Mouse (Mus musculus) small intestine, adult 2 months (tissue): Measurements from ENCODE around the gene Arhgap28. TPM values are rescaled to one million over a fixed set of nuclear protein-coding genes. Genes with fewer than 3 reads are reported as not detected.

Experiments
- H3K27ac ChIP-seq: fragments of 200-500 bp; 2 replicates; pipeline ENCODE4 v1.5.1; 2012; ENCODE audit warnings: low read depth, low read length, control low read depth, inconsistent platforms; ENCODE audit not compliant: insufficient read depth
- H3K27me3 ChIP-seq: fragments of 200-500 bp; 2 replicates; pipeline ENCODE4 v1.6.1; 2012; ENCODE audit warnings: mild to moderate bottlenecking, moderate library complexity, low read length, inconsistent platforms; ENCODE audit not compliant: control insufficient read depth, insufficient read depth
- H3K36me3 ChIP-seq: fragments of 200-500 bp; 2 replicates; pipeline ENCODE4 v1.6.1; 2012; ENCODE audit warnings: mild to moderate bottlenecking, low read length, control low read depth, inconsistent platforms; ENCODE audit not compliant: control insufficient read depth, insufficient read depth
- H3K4me1 ChIP-seq: fragments of 200-500 bp; 2 replicates; pipeline ENCODE4 v1.6.1; 2012; ENCODE audit warnings: low read length, inconsistent platforms, mixed read lengths; ENCODE audit not compliant: control insufficient read depth, insufficient read depth, insufficient read length
- H3K4me3 ChIP-seq: fragments of 200-500 bp; 2 replicates; pipeline ENCODE4 v1.5.1; 2012; ENCODE audit warnings: low read depth, mild to moderate bottlenecking, control low read depth, inconsistent platforms, low read length, moderate library complexity
- CTCF ChIP-seq: fragments of 200-500 bp; IDR thresholded peaks from 2 replicates; pipeline ENCODE4 v1.5.1; 2012; ENCODE audit warnings: low read depth, mild to moderate bottlenecking, control low read depth, inconsistent platforms, low read length, moderate library complexity, mixed read lengths; ENCODE audit not compliant: insufficient replicate concordance, insufficient read length; ENCODE audit errors: extremely low read depth
- POLR2A ChIP-seq: fragments of 200-500 bp; IDR thresholded peaks from 2 replicates; pipeline ENCODE4 v1.6.1; 2012; ENCODE audit warnings: low read depth, mild to moderate bottlenecking, control low read depth, inconsistent platforms, low read length, moderate library complexity
- WGBS: fragments of 180-500 bp; shearing (Covaris S2); methylation state at CpG from one replicate; pipeline ENCODE4 v1.1.7; 2018; 5-methylcytosine and 5-hydroxymethylcytosine counted together
- polyA plus RNA-seq: library from polyadenylated mRNA; depleted of rRNA; stranded (reverse); fragments of >200 nt; gene quantifications from 2 replicates; pipeline ENCODE4 v1.2.3, GENCODE M21; 2012

The Arhgap28 gene
- polyA plus RNA-seq, 1 experiment, result 0.93 TPM

DNA sequence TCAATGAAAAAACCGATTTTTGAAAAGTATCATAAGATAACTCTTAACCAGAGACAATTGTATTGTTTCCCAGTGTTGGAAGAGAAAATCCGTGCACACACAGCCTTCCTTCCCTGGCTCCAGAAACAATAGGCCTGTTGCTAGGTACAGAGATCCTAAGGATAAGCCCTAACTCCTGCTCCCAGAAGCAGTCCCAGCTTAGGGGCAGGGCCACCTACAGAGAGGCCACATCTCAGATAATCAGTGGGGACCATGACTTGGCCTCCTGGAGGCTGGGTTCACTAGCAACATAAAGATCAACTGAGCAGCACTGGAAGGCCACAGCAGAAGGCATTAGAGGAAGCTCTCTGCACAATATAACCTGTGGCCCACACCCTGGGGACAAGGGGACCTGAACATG lies 27.5 kb downstream of the Arhgap28 start:
- WGBS, result 28% methylated on average over 2 of the region's 2 CpGs
- H3K27ac ChIP-seq, result peak overlapping the region; percentile 8; the same call in 1 of the 2 replicates
- H3K4me3 ChIP-seq, result no peak overlapping the region
- no peak for TF ChIP-seq CTCF
- TF ChIP-seq POLR2A, result no peak
- H3K4me1 ChIP-seq, result no peaks in the 10 kb centered on the region
- no peaks in the 10 kb centered on the region for H3K36me3 ChIP-seq
- no peaks in the 10 kb centered on the region for H3K27me3 ChIP-seq

GRCm38 (mm10) chr17:67976027-67976426 lies 27.9 kb downstream of the Arhgap28 start:
- Histone ChIP-seq H3K4me1 (no peaks in the 10 kb centered on the region), H3K27me3 (no peaks in the 10 kb centered on the region), H3K27ac (no peak overlapping the region), H3K4me3 (no peak overlapping the region), H3K36me3 (no peaks in the 10 kb centered on the region)
- TF ChIP-seq POLR2A (no peak), CTCF (no peak)

GRCm38 (mm10) chr17:67974679-67975078 lies 29.2 kb downstream of the Arhgap28 start:
- Histone ChIP-seq H3K27me3 (no peaks in the 10 kb centered on the region), H3K4me1 (no peaks in the 10 kb centered on the region), H3K36me3 (no peaks in the 10 kb centered on the region), H3K27ac (no peak overlapping the region), H3K4me3 (no peak overlapping the region)
- no peak for TF ChIP-seq POLR2A
- no peak for TF ChIP-seq CTCF
- WGBS, result 48% methylated on average over 2 of the region's 2 CpGs

DNA sequence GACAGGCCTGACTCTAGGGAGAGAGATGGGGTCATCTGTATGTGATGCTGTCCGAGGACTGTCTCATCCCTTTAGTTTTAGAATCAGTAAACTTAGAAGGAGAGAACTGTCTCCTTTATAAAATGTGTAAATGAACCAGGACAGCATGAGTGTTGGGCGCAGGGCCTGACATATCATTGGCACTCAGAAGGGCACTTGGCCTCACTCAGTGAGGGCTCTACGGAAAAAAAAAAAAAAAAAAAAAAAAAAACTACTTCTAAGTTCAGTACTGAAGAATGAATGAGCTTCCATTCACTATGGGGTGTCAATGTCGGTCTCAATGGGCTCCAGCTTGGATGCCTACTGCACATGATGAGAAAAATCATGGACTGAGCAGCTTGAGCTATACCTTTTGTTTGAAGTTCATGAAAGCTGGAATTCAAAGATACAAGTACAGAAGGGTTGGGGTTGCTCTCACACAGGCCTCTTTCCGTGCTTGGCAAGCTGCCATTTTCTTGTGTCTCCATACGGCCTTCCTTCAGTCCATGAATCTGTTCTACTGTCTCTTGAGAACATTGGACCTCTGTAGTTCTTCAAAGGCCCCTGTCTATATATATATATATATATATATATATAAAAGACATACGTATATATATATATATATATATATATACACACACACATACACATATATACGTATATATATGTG lies 36.9 kb downstream of the Arhgap28 start:
- Histone ChIP-seq H3K4me3 (no peak overlapping the region), H3K27ac (no peak overlapping the region), H3K36me3 (no peaks in the 10 kb centered on the region), H3K4me1 (no peaks in the 10 kb centered on the region), H3K27me3 (no peaks in the 10 kb centered on the region)
- WGBS, result 75% methylated on average over 8 of the region's 8 CpGs
- TF ChIP-seq CTCF, result no peak

DNA sequence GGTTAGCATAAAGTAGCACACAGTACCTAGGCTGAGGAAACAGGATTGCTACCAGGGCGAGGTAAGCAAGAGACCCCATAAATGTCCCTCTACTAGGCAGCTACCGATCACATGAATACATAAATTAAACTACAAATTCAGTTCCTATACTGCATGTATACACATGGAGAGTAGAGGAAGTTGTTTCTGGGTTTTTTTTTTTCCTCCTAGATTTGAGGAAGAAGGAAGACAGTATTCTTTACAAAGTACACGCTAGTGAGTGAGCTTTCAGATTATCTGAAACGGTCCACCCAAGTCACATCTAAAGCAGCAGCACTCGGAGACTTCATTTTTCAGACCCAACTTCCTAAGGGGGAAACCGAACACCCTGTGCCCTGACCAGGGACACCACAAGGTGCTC lies 41.1 kb downstream of the Arhgap28 start:
- no peaks in the 10 kb centered on the region for H3K27me3 ChIP-seq
- H3K36me3 ChIP-seq, result no peaks in the 10 kb centered on the region
- H3K27ac ChIP-seq, result no peak overlapping the region
- no peaks in the 10 kb centered on the region for H3K4me1 ChIP-seq
- TF ChIP-seq POLR2A (no peak), CTCF (no peak)
- no peak overlapping the region for H3K4me3 ChIP-seq
- 79% methylated on average over 6 of the region's 6 CpGs for WGBS

GRCm38 (mm10) chr17:67962020-67962419 lies 41.9 kb downstream of the Arhgap28 start:
- WGBS, result 89% methylated on average over 8 of the region's 8 CpGs
- TF ChIP-seq POLR2A (no peak), CTCF (no peak)

DNA sequence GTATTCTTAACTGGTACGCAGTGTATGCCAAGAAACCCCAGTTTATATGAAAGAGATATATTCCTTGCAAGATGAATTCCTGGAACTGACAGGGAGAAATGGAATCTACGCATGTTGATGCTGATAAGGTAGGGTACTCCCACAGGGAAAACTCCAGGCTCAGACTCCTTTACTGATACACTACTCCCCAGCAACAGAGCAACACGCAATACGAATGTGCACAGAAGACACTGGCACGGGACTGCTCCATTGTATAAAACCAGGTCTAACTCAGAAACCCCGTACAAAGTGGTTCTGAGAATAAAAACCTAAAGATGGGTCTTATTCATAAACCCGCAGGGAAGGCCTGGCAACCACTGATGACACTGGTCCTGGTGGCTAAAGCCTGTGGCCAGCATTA lies 45.0 kb downstream of the Arhgap28 start:
- no peaks in the 10 kb centered on the region for H3K36me3 ChIP-seq
- no peaks in the 10 kb centered on the region for H3K4me1 ChIP-seq
- H3K4me3 ChIP-seq, result no peak overlapping the region
- no peak overlapping the region for H3K27ac ChIP-seq
- 92% methylated on average over 7 of the region's 7 CpGs for WGBS
- no peak for TF ChIP-seq CTCF
- no peak for TF ChIP-seq POLR2A
- no peaks in the 10 kb centered on the region for H3K27me3 ChIP-seq

More at GRCm38 (mm10) chr17:67962020-67962419, 41.9 kb downstream of the Arhgap28 start:
- H3K36me3 ChIP-seq, result no peaks in the 10 kb centered on the region
- H3K4me1 ChIP-seq, result no peaks in the 10 kb centered on the region
- H3K27ac ChIP-seq, result no peak overlapping the region
- H3K4me3 ChIP-seq, result no peak overlapping the region
- H3K27me3 ChIP-seq, result no peaks in the 10 kb centered on the region
